15 mouse cellular contexts compared by ENCODE assay signal in genomic region chr4:8926642-8927275, GRCm38 (mm10).
DNase-seq lines count a peak whose midpoint lies in the region; ATAC-seq and TF ChIP-seq lines count a peak whose summit lies in the region.
"Had no signal": no experiment of that assay in that cellular context is flagged by ENCODE, and none has a peak within 500 bp of the region (broad histone marks: within the 10 kb centered on the region; RNA-seq: fewer than 3 reads in every experiment).

No protein-coding gene starts in this region.

- no peak overlapping the region for H3K4me2 ChIP-seq in midbrain, embryonic 14.5 days (ENCODE audit: low read length)
- no peak overlapping the region for H3K4me2 ChIP-seq in midbrain, embryonic 15.5 days
- H3K4me2 ChIP-seq: embryonic facial prominence, embryonic 12.5 days; forebrain, embryonic 15.5 days; hindbrain, embryonic 12.5 days; limb, embryonic 15.5 days; neural tube, embryonic 13.5 days had no signal

- H3K36me3 ChIP-seq in midbrain, embryonic 14.5 days (ENCODE audit: control insufficient read depth, insufficient read depth, low read length): no peaks in the 10 kb centered on the region
- H3K36me3 ChIP-seq in midbrain, embryonic 15.5 days (replicated peaks): no peaks in the 10 kb centered on the region
- H3K36me3 ChIP-seq in small intestine, adult 2 months (ENCODE audit: control insufficient read depth, insufficient read depth, low read length): no peaks in the 10 kb centered on the region
- H3K36me3 ChIP-seq: embryonic facial prominence, embryonic 12.5 days; forebrain, embryonic 15.5 days; hindbrain, embryonic 12.5 days; limb, embryonic 15.5 days; neural tube, embryonic 13.5 days had no signal

- ATAC-seq in midbrain, embryonic 14.5 days (ENCODE audit: low FRiP score, low TSS enrichment): no peak
- no peak for ATAC-seq in midbrain, embryonic 15.5 days (replicated peaks)
- peak; percentile 47 for ATAC-seq in common myeloid progenitor, adult 5-6 weeks (replicated peaks; ENCODE audit: low read depth, poor library complexity, severe bottlenecking)
- ATAC-seq: forebrain, embryonic 15.5 days had no signal

- TF ChIP-seq CTCF in small intestine, adult 2 months (IDR thresholded peaks at IDR 0.05; ENCODE audit: extremely low read depth, insufficient read length, insufficient replicate concordance, low read depth, low read length): no peak

- H3K9ac ChIP-seq in midbrain, embryonic 14.5 days (replicated peaks; ENCODE audit: low read length): no peak overlapping the region
- no peak overlapping the region for H3K9ac ChIP-seq in midbrain, embryonic 15.5 days
- H3K9ac ChIP-seq: embryonic facial prominence, embryonic 12.5 days; forebrain, embryonic 15.5 days; hindbrain, embryonic 12.5 days; limb, embryonic 15.5 days; neural tube, embryonic 13.5 days had no signal

- H3K4me1 ChIP-seq in midbrain, embryonic 14.5 days (ENCODE audit: control insufficient read depth, insufficient read depth, low read length): peaks cover 22% of the 10 kb centered on the region
- H3K4me1 ChIP-seq in midbrain, embryonic 15.5 days: peaks cover 26% of the 10 kb centered on the region
- H3K4me1 ChIP-seq in small intestine, adult 2 months (ENCODE audit: control insufficient read depth, insufficient read depth, insufficient read length, low read length): peaks cover 17% of the 10 kb centered on the region

- H3K27me3 ChIP-seq in midbrain, embryonic 14.5 days (ENCODE audit: control insufficient read depth, insufficient read depth, low read length): no peaks in the 10 kb centered on the region
- H3K27me3 ChIP-seq in midbrain, embryonic 15.5 days (replicated peaks): no peaks in the 10 kb centered on the region
- H3K27me3 ChIP-seq in small intestine, adult 2 months (ENCODE audit: control insufficient read depth, insufficient read depth, low read length): no peaks in the 10 kb centered on the region
- H3K27me3 ChIP-seq: embryonic facial prominence, embryonic 12.5 days; forebrain, embryonic 15.5 days; hindbrain, embryonic 12.5 days; neural tube, embryonic 13.5 days had no signal

- 45% methylated on average over 9 of the region's 9 CpGs for WGBS in midbrain, embryonic 14.5 days
- WGBS in midbrain, embryonic 15.5 days: 45% methylated on average over 9 of the region's 9 CpGs
- 38% methylated on average over 9 of the region's 9 CpGs for WGBS in small intestine, adult 2 months

- H3K9me3 ChIP-seq in midbrain, embryonic 14.5 days (ENCODE audit: control insufficient read depth, low read length): no peaks in the 10 kb centered on the region
- H3K9me3 ChIP-seq in midbrain, embryonic 15.5 days: no peaks in the 10 kb centered on the region
- H3K9me3 ChIP-seq: embryonic facial prominence, embryonic 12.5 days; forebrain, embryonic 15.5 days; hindbrain, embryonic 12.5 days; limb, embryonic 15.5 days; neural tube, embryonic 13.5 days had no signal

- peak; percentile 1 for DNase-seq in midbrain, embryonic 14.5 days
- DNase-seq in thymus, postnatal 4 days: peak; percentile 74
- DNase-seq in right cerebral cortex, adult 2 months (ENCODE audit: low spot score in 2 of 2): no peak
- DNase-seq in heart, postnatal 4 days: no peak
- DNase-seq: layer of hippocampus, postnatal 36 days; right cerebral cortex, postnatal 14 days had no signal

- TF ChIP-seq POLR2A in small intestine, adult 2 months (IDR thresholded peaks at IDR 0.05; ENCODE audit: low read depth, low read length): no peak

- no peak overlapping the region for H3K27ac ChIP-seq in midbrain, embryonic 14.5 days (replicated peaks; ENCODE audit: low read depth, low read length)
- H3K27ac ChIP-seq in midbrain, embryonic 15.5 days: no peak overlapping the region
- H3K27ac ChIP-seq in small intestine, adult 2 months (ENCODE audit: insufficient read depth, low read depth, low read length): peak overlapping the region; percentile 18
- H3K27ac ChIP-seq: embryonic facial prominence, embryonic 12.5 days; forebrain, embryonic 15.5 days; hindbrain, embryonic 12.5 days; kidney, postnatal 0 days; limb, embryonic 15.5 days; neural tube, embryonic 13.5 days had no signal

- no peak overlapping the region for H3K4me3 ChIP-seq in midbrain, embryonic 14.5 days (replicated peaks; ENCODE audit: low read depth, low read length)
- no peak overlapping the region for H3K4me3 ChIP-seq in midbrain, embryonic 15.5 days
- no peak overlapping the region for H3K4me3 ChIP-seq in small intestine, adult 2 months (ENCODE audit: low read depth, low read length)
- H3K4me3 ChIP-seq: embryonic facial prominence, embryonic 12.5 days; forebrain, embryonic 15.5 days; hindbrain, embryonic 12.5 days; limb, embryonic 15.5 days; neural tube, embryonic 13.5 days had no signal

Comparison
In these comparisons a context has a peak if more than half of its experiments do, and no peak if none do; other contexts are left out.
1. DNase-seq: peak in midbrain, embryonic 14.5 days (single experiment) and thymus, postnatal 4 days (single experiment); none in right cerebral cortex, adult 2 months (0 of 2) and heart, postnatal 4 days (single experiment).